Mouse (Mus musculus): ENCODE data around the gene Dnah7a.
"Not testable (repeated sequence)": the region's sequence is repeated elsewhere in the genome, so short reads cannot be mapped to it uniquely, and the experiment has no call there.

Dnah7a gene

GRCm38 (mm10) chr1:53377731-53378130 lies 328.9 kb downstream of the Dnah7a start:
- DNase-seq: no peak

GRCm38 (mm10) chr1:53375965-53376364 lies 330.6 kb downstream of the Dnah7a start:
- DNase-seq: not testable (repeated sequence)

- no peak for DNase-seq
Measured at GRCm38 (mm10) chr1:53358988-53359387, 347.6 kb downstream of the Dnah7a start.

- peak; percentile 97 for DNase-seq
Measured at GRCm38 (mm10) chr1:53352327-53353261, 354.0 kb downstream of the Dnah7a start, which contains the start of the genes Asdurf, Gm28551 and Asnsd1. Gene Asdurf (minus strand): TSS chr1:53352619. Gene Gm28551 (minus strand): TSS chr1:53352667. Gene Asnsd1 (minus strand): TSS chr1:53352752.
